Mouse (Mus musculus) E14TG2a.4 (cell line): ENCODE measurements at regions not wholly inside any gene's neighbourhood (a gene's known extent, or its start where the extent isn't known, plus 50 kb on each side); places are given as distances from the start of the nearest gene placed in this dataset.

ENCODE experiments used
- CTCF ChIP-seq: conservative IDR thresholded peaks from 2 replicates; pipeline ENCODE4 v1.5.1; 2014; ENCODE audit warnings: low read length
- NANOG ChIP-seq: IDR thresholded peaks from 2 replicates; pipeline ENCODE4 v1.6.1; 2014; ENCODE audit warnings: borderline replicate concordance, low read length, mixed read lengths
- POU5F1 ChIP-seq: IDR thresholded peaks from 2 replicates; pipeline ENCODE4 v1.6.1; 2014; ENCODE audit warnings: low read length, borderline replicate concordance

DNA sequence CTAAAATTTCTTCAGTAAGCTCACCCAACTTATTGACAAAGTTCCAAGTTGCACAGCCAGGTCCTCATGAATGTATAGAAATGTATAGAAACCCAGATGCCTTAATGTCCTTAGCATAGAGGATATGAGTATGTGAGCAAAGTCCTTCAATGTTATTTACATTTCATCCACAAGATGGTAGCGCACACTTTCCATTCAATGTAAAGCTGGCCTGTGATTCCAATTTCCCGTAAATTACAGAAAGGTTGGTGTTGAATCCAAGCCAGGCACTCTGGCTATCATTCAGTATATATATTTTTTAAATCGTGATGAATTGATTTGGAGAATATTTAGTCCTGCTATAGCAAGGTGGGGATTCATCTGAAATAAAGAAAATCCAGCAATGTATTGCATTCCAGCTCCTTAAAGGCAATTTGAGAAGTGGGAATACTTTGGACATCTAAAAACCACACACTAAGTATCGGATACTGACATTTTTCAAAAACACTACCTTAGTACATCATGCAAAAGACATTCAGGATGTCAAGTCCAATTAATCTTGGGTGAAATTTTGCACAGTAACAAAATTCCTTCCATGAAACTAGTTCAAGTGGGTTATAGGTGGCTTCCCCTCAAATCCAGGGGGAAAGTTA is 154.6 kb downstream of the Pah start:
- TF ChIP-seq CTCF (no peak), POU5F1 (no peak), NANOG (no peak)
